Mouse (Mus musculus): ENCODE data around the gene Morn3.

GRCm38 (mm10) chr5:123068714-123069113 is 21.9 kb upstream of the Morn3 start:
- TF ChIP-seq TAL1 (IDR thresholded peaks at IDR 0.05; ENCODE audit: low read length) (no peak), GATA1 (IDR thresholded peaks at IDR 0.05; ENCODE audit: low read length) (no peak)

Data from erythroblast, embryonic 14.5 days (primary cell).